Mouse (Mus musculus): ENCODE measurements around the gene F830045P16Rik. TPM values are rescaled to one million over a fixed set of nuclear protein-coding genes. Genes with fewer than 3 reads are reported as not detected.

The F830045P16Rik gene
- not detected in 2 replicates for polyA plus RNA-seq (2015; fragmentation: Nextera tagmentation; extraction: Ambion mirVana)

GRCm38 (mm10) chr2:129536377-129536776 lies at the start of gene F830045P16Rik:
Gene F830045P16Rik (minus strand): TSS chr2:129536602.
- H3K4me1 ChIP-seq = no peaks in the 10 kb centered on the region
- no peak for ATAC-seq (ENCODE audit: borderline replicate concordance, extremely low read depth, low FRiP score, low TSS enrichment)
- H3K4me2 ChIP-seq = no peak within 1 kb of the TSS
- no peak within 1 kb of the TSS for H3K27ac ChIP-seq
- no peaks in the 10 kb centered on the region for H3K27me3 ChIP-seq
- WGBS = 64% methylated on average over 2 of the region's 2 CpGs
- H3K36me3 ChIP-seq = no peaks in the 10 kb centered on the region
- H3K9me3 ChIP-seq = no peaks in the 10 kb centered on the region
- no peak within 1 kb of the TSS for H3K9ac ChIP-seq
- H3K4me3 ChIP-seq = no peak within 1 kb of the TSS

DNA sequence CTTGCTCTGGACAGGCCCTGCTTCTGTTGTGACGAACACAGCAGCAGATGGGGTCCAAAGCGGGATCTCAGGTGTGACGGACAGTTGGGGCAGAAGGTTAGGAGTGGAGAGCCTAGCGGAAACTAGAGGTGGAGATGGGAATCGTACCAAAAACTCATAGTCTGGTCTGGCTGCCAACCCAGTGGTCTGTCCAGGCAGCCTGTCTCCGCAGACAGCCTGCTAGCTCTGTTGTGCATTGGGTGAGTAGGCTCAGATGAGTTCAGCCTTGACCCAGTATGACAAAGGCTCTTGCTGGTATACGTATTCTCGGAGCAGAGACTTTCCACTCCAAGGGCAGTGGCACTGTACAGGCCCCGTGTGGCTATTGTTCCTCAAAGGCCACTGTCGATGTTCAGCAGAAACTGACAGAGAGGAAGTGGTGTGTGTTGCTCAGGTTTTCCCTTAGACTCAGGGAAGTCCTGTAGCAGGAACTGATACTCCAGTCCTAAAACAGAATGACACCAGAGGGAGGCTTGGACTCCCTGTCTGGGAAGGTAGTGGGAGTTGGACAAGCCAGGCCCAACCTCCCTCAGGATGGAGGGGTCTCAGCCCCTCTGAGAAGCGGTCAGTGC lies 49.6 kb upstream of the F830045P16Rik start:
- no peaks in the 10 kb centered on the region for H3K36me3 ChIP-seq
- H3K27me3 ChIP-seq = no peaks in the 10 kb centered on the region; the same call in 1 of the 2 replicates
- no peaks in the 10 kb centered on the region for H3K9me3 ChIP-seq
- 76% methylated on average over 11 of the region's 11 CpGs for WGBS
- no peak overlapping the region for H3K9ac ChIP-seq
- no peak overlapping the region for H3K4me3 ChIP-seq
- no peak overlapping the region for H3K27ac ChIP-seq
- H3K4me1 ChIP-seq = no peaks in the 10 kb centered on the region
- no peak overlapping the region for H3K4me2 ChIP-seq
- no peak for ATAC-seq (ENCODE audit: borderline replicate concordance, extremely low read depth, low FRiP score, low TSS enrichment)

GRCm38 (mm10) chr2:129584905-129585304 lies 48.5 kb upstream of the F830045P16Rik start:
- WGBS = 17% methylated on average over 1 of the region's 1 CpGs

DNA sequence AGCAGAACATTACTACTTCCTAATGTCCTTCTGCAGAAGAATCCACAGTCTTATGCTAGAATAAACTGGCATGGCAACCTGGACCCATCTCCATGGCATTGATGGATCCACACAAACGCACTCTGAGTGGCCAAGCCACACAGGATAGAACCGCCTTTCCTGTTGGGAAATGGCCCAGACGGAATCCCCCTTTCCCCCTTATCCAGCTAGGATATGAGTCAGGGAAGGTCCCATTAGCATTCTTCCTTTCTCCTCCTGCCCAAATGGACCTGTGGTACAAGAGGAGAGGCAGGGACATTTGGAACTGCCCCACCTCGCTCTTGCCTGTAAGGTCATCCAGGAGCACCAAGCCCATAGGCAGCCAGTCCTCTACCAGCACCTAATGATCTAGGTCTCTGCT lies 45.9 kb upstream of the F830045P16Rik start:
- no peaks in the 10 kb centered on the region for H3K9me3 ChIP-seq
- no peak overlapping the region for H3K4me2 ChIP-seq
- H3K4me3 ChIP-seq = no peak overlapping the region
- ATAC-seq (ENCODE audit: borderline replicate concordance, extremely low read depth, low FRiP score, low TSS enrichment) = no peak
- no peaks in the 10 kb centered on the region; the same call in 1 of the 2 replicates for H3K27me3 ChIP-seq
- no peak overlapping the region for H3K9ac ChIP-seq
- H3K27ac ChIP-seq = no peak overlapping the region
- WGBS = 64% methylated on average over 4 of the region's 4 CpGs
- H3K36me3 ChIP-seq = no peaks in the 10 kb centered on the region
- no peaks in the 10 kb centered on the region for H3K4me1 ChIP-seq

More at GRCm38 (mm10) chr2:129584905-129585304, 48.5 kb upstream of the F830045P16Rik start:
- H3K36me3 ChIP-seq = no peaks in the 10 kb centered on the region
- ATAC-seq (ENCODE audit: borderline replicate concordance, extremely low read depth, low FRiP score, low TSS enrichment) = no peak
- H3K4me3 ChIP-seq = no peak overlapping the region
- H3K4me1 ChIP-seq = no peaks in the 10 kb centered on the region
- H3K27me3 ChIP-seq = no peaks in the 10 kb centered on the region; the same call in 1 of the 2 replicates
- no peak overlapping the region for H3K27ac ChIP-seq
- H3K4me2 ChIP-seq = no peak overlapping the region
- no peaks in the 10 kb centered on the region for H3K9me3 ChIP-seq
- H3K9ac ChIP-seq = no peak overlapping the region

DNA sequence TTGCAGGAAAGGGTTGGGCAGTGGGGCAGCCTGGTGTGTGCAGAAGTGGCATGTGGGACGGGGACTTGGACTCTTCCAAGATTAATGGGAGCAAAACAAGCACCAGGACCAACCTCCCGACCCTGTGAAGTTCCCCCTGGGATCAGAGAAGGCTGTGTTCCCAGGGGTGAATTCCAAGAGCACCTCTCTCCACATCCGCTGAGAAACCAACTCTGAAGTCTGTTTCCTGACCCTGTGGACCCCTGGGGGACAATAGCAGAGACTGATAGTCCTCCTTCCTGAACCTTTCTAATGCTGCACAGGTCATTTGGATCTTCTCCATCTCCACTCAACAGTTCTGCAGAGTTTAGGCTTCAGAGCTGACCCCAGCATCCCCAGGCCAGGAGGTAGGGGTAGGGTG lies 45.4 kb upstream of the F830045P16Rik start:
- H3K9me3 ChIP-seq = no peaks in the 10 kb centered on the region
- no peak overlapping the region for H3K27ac ChIP-seq
- no peaks in the 10 kb centered on the region for H3K4me1 ChIP-seq
- H3K9ac ChIP-seq = no peak overlapping the region
- no peak overlapping the region for H3K4me3 ChIP-seq
- 39% methylated on average over 3 of the region's 3 CpGs for WGBS
- no peak for ATAC-seq (ENCODE audit: borderline replicate concordance, extremely low read depth, low FRiP score, low TSS enrichment)
- H3K36me3 ChIP-seq = no peaks in the 10 kb centered on the region
- H3K4me2 ChIP-seq = no peak overlapping the region
- no peaks in the 10 kb centered on the region; the same call in 1 of the 2 replicates for H3K27me3 ChIP-seq

- 74% methylated on average over 4 of the region's 4 CpGs for WGBS
- H3K36me3 ChIP-seq = no peaks in the 10 kb centered on the region
- no peak overlapping the region for H3K9ac ChIP-seq
- H3K27me3 ChIP-seq = no peaks in the 10 kb centered on the region; the same call in 1 of the 2 replicates
- no peaks in the 10 kb centered on the region for H3K9me3 ChIP-seq
- ATAC-seq (ENCODE audit: borderline replicate concordance, extremely low read depth, low FRiP score, low TSS enrichment) = no peak
- H3K4me2 ChIP-seq = no peak overlapping the region
- no peaks in the 10 kb centered on the region for H3K4me1 ChIP-seq
- no peak overlapping the region for H3K4me3 ChIP-seq
- H3K27ac ChIP-seq = no peak overlapping the region
Measured at GRCm38 (mm10) chr2:129580656-129581055, 44.3 kb upstream of the F830045P16Rik start.

- H3K4me3 ChIP-seq = no peak overlapping the region
- H3K4me1 ChIP-seq = peaks cover 6% of the 10 kb centered on the region
- no peaks in the 10 kb centered on the region for H3K36me3 ChIP-seq
- H3K9ac ChIP-seq = no peak overlapping the region
- H3K4me2 ChIP-seq = no peak overlapping the region
- peaks cover 22% of the 10 kb centered on the region; the same call in 1 of the 2 replicates for H3K27me3 ChIP-seq
- ATAC-seq (ENCODE audit: borderline replicate concordance, extremely low read depth, low FRiP score, low TSS enrichment) = no peak
- 72% methylated on average over 8 of the region's 8 CpGs for WGBS
- no peaks in the 10 kb centered on the region for H3K9me3 ChIP-seq
- H3K27ac ChIP-seq = no peak overlapping the region
Measured at GRCm38 (mm10) chr2:129576611-129577447, 40.4 kb upstream of the F830045P16Rik start.

DNA sequence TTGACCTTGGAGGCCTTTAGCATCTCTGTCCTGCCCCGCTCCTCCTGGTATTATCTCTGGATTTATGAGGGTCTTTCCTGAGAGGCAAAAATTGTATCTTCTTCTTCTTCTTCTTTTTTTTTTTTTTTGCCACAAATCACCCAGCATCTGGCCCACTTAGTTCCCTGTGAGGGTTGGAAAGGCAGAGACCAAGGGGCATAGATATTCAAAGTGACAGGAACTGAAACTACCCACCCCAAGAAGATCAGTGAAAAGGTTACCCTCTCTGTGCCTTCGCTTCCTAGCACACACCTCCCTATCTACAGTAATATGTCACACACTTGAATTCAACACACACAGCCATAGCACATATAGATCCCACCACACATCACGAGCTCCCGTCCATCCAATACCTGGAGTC lies 38.7 kb upstream of the F830045P16Rik start:
- Histone ChIP-seq H3K4me1 (peaks cover 6% of the 10 kb centered on the region), H3K4me3 (no peak overlapping the region), H3K27ac (no peak overlapping the region), H3K9ac (no peak overlapping the region), H3K4me2 (no peak overlapping the region), H3K9me3 (no peaks in the 10 kb centered on the region), H3K27me3 (peaks cover 22% of the 10 kb centered on the region; the same call in 1 of the 2 replicates), H3K36me3 (no peaks in the 10 kb centered on the region)
- WGBS = 85% methylated on average over 4 of the region's 4 CpGs
- no peak for ATAC-seq (ENCODE audit: borderline replicate concordance, extremely low read depth, low FRiP score, low TSS enrichment)

DNA sequence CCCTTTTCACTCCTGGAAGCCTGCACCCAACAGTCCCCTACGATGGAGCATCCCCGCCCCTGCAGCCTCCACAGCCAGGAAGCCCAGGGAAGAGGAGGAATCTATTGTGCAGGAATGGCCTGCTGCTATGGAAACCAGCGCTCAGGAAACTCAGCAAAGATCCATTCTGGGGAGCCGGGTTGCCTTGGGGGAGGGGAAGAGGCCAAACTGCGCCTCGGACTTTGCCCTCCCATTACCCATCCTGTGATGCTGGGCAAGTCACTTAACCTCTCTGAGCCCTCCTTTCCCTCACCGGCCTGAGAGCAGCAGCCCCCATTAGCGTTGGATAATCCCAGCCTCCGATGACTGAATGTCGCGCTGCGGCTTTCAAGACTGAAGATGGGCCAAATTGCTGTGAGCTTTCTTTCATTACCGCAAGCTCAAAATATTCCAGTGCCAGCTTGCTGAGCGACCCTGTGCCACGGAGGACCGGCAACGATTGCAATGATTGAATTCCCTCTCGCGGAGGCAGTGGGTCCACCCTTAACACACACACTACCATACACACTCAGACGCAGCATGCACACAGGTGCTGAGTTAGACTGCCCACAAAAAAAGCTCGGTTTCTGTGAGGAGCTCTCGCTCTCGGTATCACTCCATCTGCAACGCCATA lies 38.1 kb upstream of the F830045P16Rik start:
- ATAC-seq (ENCODE audit: borderline replicate concordance, extremely low read depth, low FRiP score, low TSS enrichment) = no peak
- Histone ChIP-seq H3K4me3 (no peak overlapping the region), H3K4me2 (peak overlapping the region; percentile 25; the same call in 1 of the 2 replicates), H3K9ac (no peak overlapping the region), H3K27me3 (peaks cover 22% of the 10 kb centered on the region; the same call in 1 of the 2 replicates), H3K9me3 (no peaks in the 10 kb centered on the region), H3K36me3 (no peaks in the 10 kb centered on the region), H3K4me1 (peaks cover 6% of the 10 kb centered on the region), H3K27ac (no peak overlapping the region)
- 12% methylated on average over 24 of the region's 24 CpGs for WGBS

DNA sequence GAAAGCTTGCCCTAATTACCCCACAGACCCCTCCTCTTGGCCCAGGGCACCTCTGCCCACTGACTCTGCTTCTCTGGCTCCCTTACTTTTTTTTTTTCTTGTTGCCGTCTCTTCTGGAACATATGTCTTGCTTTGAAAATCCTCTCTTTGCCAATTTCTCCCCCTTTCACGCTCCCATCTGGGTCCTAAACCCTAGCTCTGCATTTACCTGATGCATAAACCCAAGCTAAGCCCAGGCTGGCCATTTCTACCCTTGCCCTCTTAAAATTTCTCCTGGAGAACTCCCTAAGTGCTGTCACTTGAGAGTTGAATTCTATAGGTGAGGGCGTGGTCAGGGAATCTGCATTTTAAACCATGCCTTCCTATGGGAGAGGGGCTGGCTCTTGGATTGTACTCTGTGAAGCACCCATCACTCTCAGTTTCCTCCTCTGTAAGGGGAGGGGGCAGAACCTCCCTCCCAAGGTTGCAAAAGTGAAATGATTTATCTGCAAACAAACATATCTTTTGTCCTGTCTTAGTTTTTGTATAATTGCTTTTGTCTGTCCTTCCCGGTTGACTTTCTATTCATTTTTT lies 37.4 kb upstream of the F830045P16Rik start:
- ATAC-seq (ENCODE audit: borderline replicate concordance, extremely low read depth, low FRiP score, low TSS enrichment) = no peak

GRCm38 (mm10) chr2:129569556-129569955 lies 33.2 kb upstream of the F830045P16Rik start:
- no peaks in the 10 kb centered on the region for H3K9me3 ChIP-seq
- 45% methylated on average over 5 of the region's 5 CpGs for WGBS
- H3K4me1 ChIP-seq = peaks cover 5% of the 10 kb centered on the region
- peaks cover 18% of the 10 kb centered on the region; the same call in 1 of the 2 replicates for H3K27me3 ChIP-seq
- H3K4me3 ChIP-seq = no peak overlapping the region
- no peak overlapping the region for H3K27ac ChIP-seq
- no peak for ATAC-seq (ENCODE audit: borderline replicate concordance, extremely low read depth, low FRiP score, low TSS enrichment)
- H3K4me2 ChIP-seq = no peak overlapping the region
- no peak overlapping the region for H3K9ac ChIP-seq
- H3K36me3 ChIP-seq = no peaks in the 10 kb centered on the region

More for the DNA sequence above, 37.4 kb upstream of the F830045P16Rik start:
- Histone ChIP-seq H3K4me1 (peaks cover 6% of the 10 kb centered on the region), H3K9me3 (no peaks in the 10 kb centered on the region), H3K9ac (no peak overlapping the region), H3K4me3 (no peak overlapping the region), H3K36me3 (no peaks in the 10 kb centered on the region), H3K27ac (no peak overlapping the region), H3K4me2 (0 out of 2 replicates have a peak overlapping the region, but pooled peaks have one; percentile 25), H3K27me3 (peaks cover 22% of the 10 kb centered on the region; the same call in 1 of the 2 replicates)
- WGBS = 26% methylated on average over 4 of the region's 4 CpGs

Data from lung, embryonic 15.5 days (tissue).